32 mouse cellular contexts compared by ENCODE assay signal in the genomic region with DNA sequence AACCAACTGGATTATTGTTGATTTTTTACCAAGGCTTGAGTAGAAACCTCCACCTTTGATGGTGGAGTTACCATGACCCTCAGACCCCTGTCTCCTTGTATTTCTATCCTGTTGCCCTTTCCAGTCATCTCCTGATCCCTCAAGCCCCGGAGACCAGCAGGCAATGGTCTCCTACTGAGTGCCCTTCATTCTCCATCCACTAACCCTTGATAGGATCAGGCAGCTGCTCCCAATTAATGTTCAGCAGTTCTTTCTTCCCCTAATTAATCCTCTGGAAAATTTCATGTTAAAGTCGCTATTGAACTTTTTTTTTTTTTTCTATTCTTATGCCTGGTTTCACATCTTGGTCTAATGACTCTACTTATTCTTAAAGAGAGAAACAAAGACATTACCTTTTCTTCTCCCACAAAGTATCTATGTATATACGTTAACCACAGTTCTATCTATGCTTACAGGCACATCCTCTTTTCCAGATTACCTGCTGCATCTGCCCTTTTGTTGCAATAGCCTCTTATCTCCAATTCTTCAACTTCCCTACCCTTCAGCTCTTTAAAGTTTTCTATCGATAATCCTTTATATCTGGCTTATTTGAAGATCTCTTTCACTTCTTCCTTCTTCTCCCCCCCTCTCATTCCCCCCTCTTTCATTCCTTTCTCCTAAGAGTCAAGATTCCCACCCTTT. TPM values are rescaled to one million over a fixed set of nuclear protein-coding genes. Genes with fewer than 3 reads are reported as not detected.
DNase-seq lines count a peak whose midpoint lies in the region; ATAC-seq and TF ChIP-seq lines count a peak whose summit lies in the region.
"Had no signal": no experiment of that assay in that cellular context is flagged by ENCODE, and none has a peak within 500 bp of the region (broad histone marks: within the 10 kb centered on the region; RNA-seq: fewer than 3 reads in every experiment).

No protein-coding gene starts in this region.

- H3K4me3 ChIP-seq in MEL (ENCODE audit: control insufficient read depth in 1 of 2, insufficient read depth in 1 of 2, low read depth in 2 of 2, low read length in 2 of 2) = 0 out of 4 replicates have a peak overlapping the region, but pooled peaks of 1 of the 2 experiments have one; percentile 8
- no peak overlapping the region for H3K4me3 ChIP-seq in hindbrain, embryonic 13.5 days
- H3K4me3 ChIP-seq in left cerebral cortex, adult 2 months = no peak overlapping the region
- H3K4me3 ChIP-seq: embryonic facial prominence, embryonic 12.5 days; erythroblast, embryonic 14.5 days; forebrain, embryonic 12.5 days; forebrain, embryonic 15.5 days; hindbrain, embryonic 10.5 days had no signal

- H3K36me3 ChIP-seq in MEL (ENCODE audit: control insufficient read depth in 1 of 2, insufficient read depth in 2 of 2, low read length in 2 of 2) = peaks cover 0 to 9% of the 10 kb centered on the region in 2 experiments; a peak in 2 of 4 replicates
- H3K36me3 ChIP-seq in hindbrain, embryonic 13.5 days = no peaks in the 10 kb centered on the region
- H3K36me3 ChIP-seq: embryonic facial prominence, embryonic 12.5 days; forebrain, embryonic 12.5 days; forebrain, embryonic 15.5 days; G1E; hindbrain, embryonic 10.5 days had no signal

- intact Hi-C loops in left cerebral cortex, adult 2 months (cut with DNase I) = loop anchor here (10.0 kb wide), 1 partner anchor 207 kb away; no protein-coding TSS in a partner anchor

- peak; percentile 64 for DNase-seq in MEL (ENCODE audit: low read depth, low spot score)
- peak; percentile 56 for DNase-seq in Muller cell, postnatal 12 days (ENCODE audit: inconsistent ontology term)
- peak; percentile 4 for DNase-seq in retina, postnatal 7 days (ENCODE audit: low read depth, low spot score)
- DNase-seq in left cerebral cortex, adult 2 months (ENCODE audit: extremely low spot score in 1 of 2, low spot score in 2 of 2) = no peak
- DNase-seq in cerebellum, adult 11-12 months = no peak
- DNase-seq: adrenal gland, postnatal 10 days; adrenal gland, postnatal 36 days; B cell, adult 2 months; cerebellum, adult 11 months; cerebellum, adult 8-10 months; cerebellum, postnatal 10 days; cerebellum, postnatal 36 days; gastrocnemius, postnatal 25 days had no signal

- TF ChIP-seq RAD21 in MEL (IDR thresholded peaks at IDR 0.05; ENCODE audit: low read depth, low read length) = no peak

- peak overlapping the region; percentile 6; the same call in 1 of the 2 replicates for H3K27ac ChIP-seq in MEL (ENCODE audit: control insufficient read depth, low read depth, low read length)
- no peak overlapping the region for H3K27ac ChIP-seq in hindbrain, embryonic 13.5 days
- no peak overlapping the region for H3K27ac ChIP-seq in left cerebral cortex, adult 2 months
- H3K27ac ChIP-seq: embryonic facial prominence, embryonic 12.5 days; forebrain, embryonic 12.5 days; forebrain, embryonic 15.5 days; hindbrain, embryonic 10.5 days; hindbrain, embryonic 14.5 days; hindbrain, postnatal 0 days had no signal

- no peak for TF ChIP-seq CTCF in MEL (IDR thresholded peaks at IDR 0.05 in 2 of 3, conservative IDR thresholded peaks at IDR 0.05 in 1 of 3; ENCODE audit: control insufficient read depth in 1 of 3, insufficient read depth in 1 of 3, low read depth in 2 of 3, low read length in 3 of 3, poor library complexity in 1 of 3, severe bottlenecking in 1 of 3)
- TF ChIP-seq CTCF in left cerebral cortex, adult 2 months (IDR thresholded peaks at IDR 0.05) = no peak

- no peaks in the 10 kb centered on the region for H3K9me3 ChIP-seq in MEL (replicated peaks; ENCODE audit: insufficient read depth, low read length)
- no peaks in the 10 kb centered on the region for H3K9me3 ChIP-seq in hindbrain, embryonic 13.5 days
- H3K9me3 ChIP-seq: embryonic facial prominence, embryonic 12.5 days; forebrain, embryonic 12.5 days; forebrain, embryonic 15.5 days; hindbrain, embryonic 10.5 days had no signal

- WGBS in hindbrain, embryonic 13.5 days = 80% methylated on average over 4 of the region's 4 CpGs

- peaks cover 2 to 14% of the 10 kb centered on the region in 2 experiments for H3K4me1 ChIP-seq in MEL (ENCODE audit: control insufficient read depth in 1 of 2, insufficient read depth in 2 of 2, low read length in 2 of 2)
- no peaks in the 10 kb centered on the region for H3K4me1 ChIP-seq in hindbrain, embryonic 13.5 days (replicated peaks)
- H3K4me1 ChIP-seq: embryonic facial prominence, embryonic 12.5 days; forebrain, embryonic 12.5 days; forebrain, embryonic 15.5 days had no signal

- 0 out of 2 replicates have a peak, but pooled peaks have one; percentile 26 for ATAC-seq in megakaryocyte progenitor cell, adult 5-6 weeks (replicated peaks; ENCODE audit: poor library complexity)
- ATAC-seq in hindbrain, embryonic 13.5 days (ENCODE audit: low FRiP score) = no peak
- ATAC-seq: forebrain, embryonic 15.5 days; hindbrain, postnatal 0 days; inflammation-experienced regulatory T-cells, adult 6 months; intestine, embryonic 16.5 days; Patski had no signal

- H3K27me3 ChIP-seq in MEL (ENCODE audit: control insufficient read depth in 1 of 2, insufficient read depth in 2 of 2, low read length in 2 of 2) = no peaks in the 10 kb centered on the region
- no peaks in the 10 kb centered on the region for H3K27me3 ChIP-seq in hindbrain, embryonic 13.5 days
- H3K27me3 ChIP-seq: CH12.LX; embryonic facial prominence, embryonic 12.5 days; forebrain, embryonic 12.5 days; forebrain, embryonic 15.5 days had no signal

- H3K9ac ChIP-seq in MEL (ENCODE audit: control insufficient read depth, low read depth, low read length, poor library complexity, severe bottlenecking) = no peak overlapping the region
- H3K9ac ChIP-seq in hindbrain, embryonic 13.5 days = no peak overlapping the region
- H3K9ac ChIP-seq: embryonic facial prominence, embryonic 12.5 days; forebrain, embryonic 12.5 days; forebrain, embryonic 15.5 days; hindbrain, embryonic 14.5 days had no signal

- no peak overlapping the region for H3K4me2 ChIP-seq in hindbrain, embryonic 13.5 days
- H3K4me2 ChIP-seq: embryonic facial prominence, embryonic 12.5 days; forebrain, embryonic 12.5 days; forebrain, embryonic 15.5 days; heart, embryonic 11.5 days; hindbrain, embryonic 14.5 days had no signal

- TF ChIP-seq POLR2A in MEL (IDR thresholded peaks at IDR 0.05; ENCODE audit: control insufficient read depth in 1 of 2, insufficient read depth in 1 of 2, low read depth in 1 of 2, low read length in 2 of 2, poor library complexity in 1 of 2) = no peak

- TF ChIP-seq EP300 in MEL (IDR thresholded peaks at IDR 0.05; ENCODE audit: low read depth in 1 of 2, low read length in 2 of 2) = peak; percentile 95 to 97

- no peaks in the 10 kb centered on the region for H3K79me2 ChIP-seq in MEL (ENCODE audit: control insufficient read depth, insufficient read depth, low read length, poor library complexity)

TF ChIP-seq in MEL, 35 proteins besides CTCF, POLR2A, EP300 and RAD21:
- TF ChIP-seq TCF12 (IDR thresholded peaks at IDR 0.05; ENCODE audit: low read depth, low read length) = peak; percentile 96
- TF ChIP-seq SIN3A (IDR thresholded peaks at IDR 0.05; ENCODE audit: low read length) = peak; percentile 25; the same call in 1 of the 2 replicates
- peak; percentile 94 for TF ChIP-seq GATA1 (IDR thresholded peaks at IDR 0.05; ENCODE audit: low read depth, low read length)
- no peak for TF ChIP-seq BHLHE40 (IDR thresholded peaks at IDR 0.05; ENCODE audit: borderline replicate concordance, low read depth, low read length)
- TF ChIP-seq TAL1 (IDR thresholded peaks at IDR 0.05; ENCODE audit: low read length) = peak; percentile 61
- TF ChIP-seq MYB (IDR thresholded peaks at IDR 0.05; ENCODE audit: low read depth, low read length) = 0 out of 2 replicates have a peak, but pooled peaks have one; percentile 25
- TF ChIP-seq MAFK (IDR thresholded peaks at IDR 0.05; ENCODE audit: borderline replicate concordance, low read depth, low read length) = no peak; the same call in 1 of the 2 replicates
- TF ChIP-seq MYC (IDR thresholded peaks at IDR 0.05; ENCODE audit: low read depth, low read length) = no peak
- TF ChIP-seq RCOR1 (IDR thresholded peaks at IDR 0.05; ENCODE audit: low read depth, low read length) = peak; percentile 84
- peak; percentile 76 for TF ChIP-seq ZNF384 (IDR thresholded peaks at IDR 0.05; ENCODE audit: low read depth, low read length)
- no peak for TF ChIP-seq MAX (IDR thresholded peaks at IDR 0.05; ENCODE audit: low read length)
- TF ChIP-seq MEF2A (IDR thresholded peaks at IDR 0.05; ENCODE audit: extremely low read depth, insufficient replicate concordance, low read depth, low read length, poor library complexity, severe bottlenecking) = peak; percentile 37; the same call in 1 of the 2 replicates
- peak; percentile 68 for TF ChIP-seq ETS1 (IDR thresholded peaks at IDR 0.05; ENCODE audit: low read depth, low read length)
- TF ChIP-seq UBTF (IDR thresholded peaks at IDR 0.05; ENCODE audit: borderline replicate concordance, insufficient read depth, low read depth, low read length) = no peak

RNA-seq across cellular contexts. Expression of gene Gm4737, which starts 23.4 kb away (rescaled TPM):
- 22.3 and 27.6 TPM in 2 replicates for total RNA-seq in MEL (2012; rRNA removed)
- polyA plus RNA-seq in MEL (2012; ENCODE audit: insufficient read depth in 1 of 2, insufficient read length in 2 of 2, low read depth in 1 of 2, low replicate concordance in 2 of 2, missing spikeins in 1 of 2) = 100 to 1,000 TPM; 103 to 124 TPM
- total RNA-seq in megakaryocyte progenitor cell, adult 5-6 weeks (2015) = 5.8 and 7.5 TPM in 2 replicates
- total RNA-seq in megakaryocyte progenitor cell, adult 5-6 weeks (2017) = 11.5 and 20.0 TPM in 2 replicates
- polyA plus RNA-seq in hindbrain, embryonic 13.5 days (2015; fragmentation: Nextera tagmentation; extraction: Ambion mirVana) = 1.1 and 1.5 TPM in 2 replicates
- 10 to 100 TPM; 13.3 to 14.4 TPM for total RNA-seq in left cerebral cortex, adult 2 months (2021)

RNA-seq across cellular contexts. Expression of gene Cd96, which starts 58.2 kb away (rescaled TPM):
- not detected in 2 replicates for total RNA-seq in MEL (2012; rRNA removed)
- not detected for polyA plus RNA-seq in MEL (2012; ENCODE audit: insufficient read depth in 1 of 2, insufficient read length in 2 of 2, low read depth in 1 of 2, low replicate concordance in 2 of 2, missing spikeins in 1 of 2)
- 1.8 and 4.2 TPM in 2 replicates for total RNA-seq in megakaryocyte progenitor cell, adult 5-6 weeks (2015)
- 2.0 and 3.8 TPM in 2 replicates for total RNA-seq in megakaryocyte progenitor cell, adult 5-6 weeks (2017)
- polyA plus RNA-seq in hindbrain, embryonic 13.5 days (2015; fragmentation: Nextera tagmentation; extraction: Ambion mirVana) = 0.09 TPM in 2 replicates
- total RNA-seq in left cerebral cortex, adult 2 months (2021) = under 1 TPM in 1 of 2 experiments, not detected in 1; 0.26 TPM
- total RNA-seq: adrenal gland, postnatal 36 days; G1E; gastrocnemius, adult 8-10 months; gastrocnemius, postnatal 25 days; heart, adult 8-10 months; hindbrain, postnatal 0 days had no signal
- polyA plus RNA-seq: embryonic facial prominence, embryonic 12.5 days; erythroblast, embryonic 14.5 days; forebrain, embryonic 12.5 days; forebrain, embryonic 15.5 days; G1E; heart, embryonic 11.5 days; heart, embryonic 14.5 days; heart, postnatal 0 days; hindbrain, embryonic 10.5 days; hindbrain, embryonic 14.5 days had no signal

Comparison
In these comparisons a context has a peak if more than half of its experiments do, and no peak if none do; other contexts are left out.
1. DNase-seq: peak in MEL (single experiment), Muller cell, postnatal 12 days (single experiment) and retina, postnatal 7 days (single experiment); none in left cerebral cortex, adult 2 months (0 of 2) and cerebellum, adult 11-12 months (single experiment).